Mouse (Mus musculus) thymus, postnatal 36 days (tissue): ENCODE data around the gene Atp2b1.

Source experiments
- DNase-seq, 2 experiments: peaks; one replicate each; pipeline ENCODE4 v3.0.0; 2022; ENCODE audit warnings: mixed read lengths in 2 of 2

The Atp2b1 gene

GRCm38 (mm10) chr10:99037185-99038065 is 123.2 kb downstream of the Atp2b1 start:
- DNase-seq, result no peak

GRCm38 (mm10) chr10:99038866-99039265 is 124.7 kb downstream of the Atp2b1 start:
- DNase-seq, result no peak

- no peak for DNase-seq
Observed at GRCm38 (mm10) chr10:99040171-99040570, 126.0 kb downstream of the Atp2b1 start.

DNA sequence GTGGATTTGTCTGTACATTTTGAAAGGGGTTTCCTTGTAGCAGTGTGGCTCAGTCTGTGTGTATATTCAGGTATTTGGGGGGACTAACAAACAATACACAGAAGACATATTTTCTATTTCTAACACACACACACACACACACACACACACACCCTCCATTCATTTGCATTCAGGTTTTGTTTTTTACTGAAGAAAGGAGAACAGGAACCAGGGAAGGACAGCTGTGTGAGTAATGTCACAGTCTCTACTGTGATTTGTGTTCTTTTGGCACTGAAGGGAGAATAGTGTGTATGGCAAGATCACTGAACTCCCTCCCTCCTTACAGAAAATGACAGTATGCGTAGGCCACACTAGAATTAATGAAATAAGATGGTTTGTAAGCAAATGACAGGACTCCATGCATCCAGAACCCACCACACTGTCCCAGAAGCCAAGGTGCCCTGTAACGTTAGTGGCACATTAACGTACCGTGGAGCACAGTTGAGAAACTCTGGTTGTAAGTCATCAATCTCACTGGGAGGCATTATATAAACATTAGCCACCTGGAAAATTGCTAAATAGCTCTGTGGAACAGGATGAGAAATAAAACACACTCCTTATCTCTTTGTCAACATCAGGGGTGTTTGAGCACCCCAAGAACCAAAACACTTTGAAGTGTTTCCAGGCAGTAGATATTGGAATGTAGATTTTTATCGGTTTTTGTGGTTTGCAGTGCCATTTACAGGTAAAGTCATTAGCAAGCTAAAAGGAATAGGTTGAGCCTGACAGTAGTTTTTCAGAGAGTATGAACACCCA is 132.7 kb downstream of the Atp2b1 start:
- DNase-seq, result no peak

DNA sequence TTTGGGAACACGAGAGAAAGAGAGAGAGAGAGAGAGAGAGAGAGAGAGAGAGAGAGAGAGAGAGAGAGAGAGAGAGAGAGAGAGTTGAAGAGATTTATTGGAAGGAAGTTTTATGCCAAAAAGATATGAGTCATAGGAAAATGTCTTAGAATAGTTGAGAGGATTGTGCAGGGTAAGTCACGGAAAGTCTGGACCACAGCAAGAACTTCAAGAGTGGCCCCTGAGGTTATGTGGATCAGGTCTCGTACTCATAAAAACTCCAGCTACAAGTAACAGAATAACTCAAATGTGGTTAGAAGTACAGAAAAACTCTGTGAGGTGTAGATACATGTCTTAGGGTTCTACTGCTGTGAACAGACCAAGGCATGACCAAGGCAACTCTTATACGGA is 133.3 kb downstream of the Atp2b1 start:
- DNase-seq, result no peak

GRCm38 (mm10) chr10:99050093-99050492 is 135.9 kb downstream of the Atp2b1 start:
- DNase-seq, result no peak

DNA sequence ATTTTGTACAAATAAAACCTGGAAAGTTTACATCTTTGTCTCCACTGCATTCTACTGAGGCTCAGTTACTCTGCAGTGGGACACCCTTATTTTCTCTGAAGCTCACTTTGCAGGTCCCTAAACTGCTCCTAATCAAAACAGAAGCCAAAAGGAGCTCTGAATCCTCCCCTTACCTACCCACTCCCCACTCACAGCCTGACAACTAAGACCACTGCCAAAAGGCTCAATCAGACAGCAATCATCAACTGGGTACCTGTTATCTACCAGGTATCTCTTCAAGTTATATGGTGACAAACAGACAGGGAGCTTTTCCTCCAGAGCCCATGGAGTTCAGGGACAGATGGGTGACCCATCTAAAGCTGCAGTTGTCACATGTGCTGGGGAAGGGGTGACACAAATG is 138.9 kb downstream of the Atp2b1 start:
- DNase-seq, result no peak

DNA sequence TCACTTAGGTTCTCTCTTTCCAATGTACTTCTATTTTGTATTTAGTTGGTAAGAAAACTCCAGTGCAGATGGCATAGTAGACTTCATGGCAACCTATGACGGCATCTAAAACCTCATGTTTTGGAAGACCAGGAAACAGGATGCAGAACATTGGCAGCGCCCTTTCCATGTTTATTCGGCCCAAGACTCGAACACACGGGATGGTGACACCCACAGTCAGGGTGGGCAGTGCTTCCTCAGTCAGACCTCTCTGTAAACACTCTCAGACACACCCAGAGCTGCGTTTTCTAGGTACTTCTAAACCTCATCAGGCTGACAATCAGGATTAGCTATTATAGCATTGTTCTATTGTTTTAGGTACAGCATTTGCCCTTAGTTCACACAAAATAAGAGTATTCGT is 146.4 kb downstream of the Atp2b1 start:
- no peak for DNase-seq

DNA sequence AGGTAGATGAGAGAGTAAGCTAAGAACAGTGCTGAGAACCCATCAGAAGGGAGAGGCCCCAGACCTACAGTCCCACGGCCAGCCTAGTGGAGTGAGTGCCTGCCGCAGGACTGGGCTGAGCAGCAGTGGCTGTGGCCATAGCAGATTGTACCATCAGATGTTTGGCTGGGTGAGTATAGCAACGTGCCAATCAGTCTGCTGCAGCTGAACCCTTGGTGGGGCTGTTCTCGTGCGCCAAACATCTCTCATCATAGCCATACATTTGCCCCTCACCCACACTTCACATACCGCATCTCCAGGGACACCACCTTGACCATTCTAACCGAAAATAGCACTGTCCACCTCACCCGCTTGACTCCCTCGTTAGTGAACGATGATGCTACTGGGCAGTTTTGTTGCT is 147.2 kb downstream of the Atp2b1 start:
- DNase-seq, result no peak

GRCm38 (mm10) chr10:99062546-99062945 is 148.3 kb downstream of the Atp2b1 start:
- DNase-seq, result no peak
